Mouse (Mus musculus) hindbrain, embryonic 15.5 days (tissue): Measurements from ENCODE around the gene Vax2. TPM values are rescaled to one million over a fixed set of nuclear protein-coding genes. Genes with fewer than 3 reads are reported as not detected.

ENCODE experiments used
- ATAC-seq: fragments of 200-750 bp; cut with Nextera tagmentation; 2 replicates; pipeline ENCODE4 v1.8.0; 2017; ENCODE audit warnings: low read depth, moderate number of reproducible peaks, moderate TSS enrichment; ENCODE audit not compliant: low FRiP score
- H3K27ac ChIP-seq: fragments of 300-500 bp; sonication (generic); replicated peaks from 2 replicates; pipeline ENCODE4 v1.5.1; 2015; ENCODE audit warnings: mild to moderate bottlenecking, inconsistent platforms
- H3K27me3 ChIP-seq: fragments of 300-500 bp; sonication (generic); 2 replicates; pipeline ENCODE4 v1.6.1; 2015; ENCODE audit warnings: control low read depth, inconsistent platforms
- H3K36me3 ChIP-seq: fragments of 300-500 bp; sonication (generic); 2 replicates; pipeline ENCODE4 v1.6.1; 2015; ENCODE audit warnings: control low read depth, inconsistent platforms
- H3K4me1 ChIP-seq: fragments of 300-500 bp; sonication (generic); replicated peaks from 2 replicates; pipeline ENCODE4 v1.6.1; 2015; ENCODE audit warnings: control low read depth, inconsistent platforms
- H3K4me2 ChIP-seq: fragments of 300-500 bp; sonication (generic); 2 replicates; pipeline ENCODE4 v1.6.1; 2015; ENCODE audit warnings: moderate library complexity, mild to moderate bottlenecking, inconsistent platforms
- H3K4me3 ChIP-seq: fragments of 300-500 bp; sonication (generic); 2 replicates; pipeline ENCODE4 v1.5.1; 2015; ENCODE audit warnings: mild to moderate bottlenecking, inconsistent platforms
- H3K9ac ChIP-seq: fragments of 300-500 bp; sonication (generic); 2 replicates; pipeline ENCODE4 v1.6.1; 2015; ENCODE audit warnings: inconsistent platforms
- H3K9me3 ChIP-seq: fragments of 300-500 bp; sonication (generic); 2 replicates; pipeline ENCODE4 v1.6.1; 2016; ENCODE audit warnings: control low read depth, inconsistent platforms
- WGBS: fragments of 180-500 bp; shearing (Covaris S2); methylation state at CpG from one replicate; pipeline ENCODE4 v1.1.7; 2015; 5-methylcytosine and 5-hydroxymethylcytosine counted together
- polyA plus RNA-seq: library from polyadenylated mRNA; unstranded; fragments of >200 nt; fragmentation: Nextera tagmentation; extraction: Ambion mirVana; gene quantifications from 2 replicates; pipeline ENCODE4 v1.2.1, GENCODE M21; 2015

Gene Vax2
- polyA plus RNA-seq, 1 experiment from 2014 or later, result not detected

- ATAC-seq, result no peak
- no peak overlapping the region for H3K9ac ChIP-seq
- no peaks in the 10 kb centered on the region for H3K9me3 ChIP-seq
- H3K4me3 ChIP-seq, result no peak overlapping the region
- H3K27me3 ChIP-seq, result 0 out of 2 replicates have a peak, but pooled peaks cover 4% of the 10 kb centered on the region
- H3K27ac ChIP-seq, result no peak overlapping the region
- H3K36me3 ChIP-seq, result no peaks in the 10 kb centered on the region
- H3K4me1 ChIP-seq, result no peaks in the 10 kb centered on the region
- 61% methylated on average over 5 of the region's 5 CpGs for WGBS
- H3K4me2 ChIP-seq, result no peak overlapping the region
Measured at GRCm38 (mm10) chr6:83743212-83743611, 32.1 kb downstream of the Vax2 start.

- no peak overlapping the region for H3K4me3 ChIP-seq
- WGBS, result 75% methylated on average over 5 of the region's 5 CpGs
- 0 out of 2 replicates have a peak, but pooled peaks cover 4% of the 10 kb centered on the region for H3K27me3 ChIP-seq
- no peak overlapping the region for H3K4me2 ChIP-seq
- H3K9ac ChIP-seq, result no peak overlapping the region
- no peak for ATAC-seq
- H3K36me3 ChIP-seq, result no peaks in the 10 kb centered on the region
- no peaks in the 10 kb centered on the region for H3K9me3 ChIP-seq
- H3K4me1 ChIP-seq, result no peaks in the 10 kb centered on the region
- H3K27ac ChIP-seq, result no peak overlapping the region
Measured at GRCm38 (mm10) chr6:83744126-83744525, 33.1 kb downstream of the Vax2 start.

- WGBS, result 79% methylated on average over 5 of the region's 5 CpGs
- no peak overlapping the region for H3K9ac ChIP-seq
- no peak overlapping the region for H3K4me2 ChIP-seq
- H3K9me3 ChIP-seq, result no peaks in the 10 kb centered on the region
- no peak for ATAC-seq
- H3K4me3 ChIP-seq, result no peak overlapping the region
- H3K4me1 ChIP-seq, result no peaks in the 10 kb centered on the region
- no peak overlapping the region for H3K27ac ChIP-seq
- no peaks in the 10 kb centered on the region for H3K36me3 ChIP-seq
- 0 out of 2 replicates have a peak, but pooled peaks cover 4% of the 10 kb centered on the region for H3K27me3 ChIP-seq
Measured at GRCm38 (mm10) chr6:83744557-83744956, 33.5 kb downstream of the Vax2 start.

GRCm38 (mm10) chr6:83745466-83745865, 34.4 kb downstream of the Vax2 start:
- no peak overlapping the region for H3K4me3 ChIP-seq

GRCm38 (mm10) chr6:83749286-83749685, 38.2 kb downstream of the Vax2 start:
- Histone ChIP-seq H3K9ac (no peak overlapping the region), H3K36me3 (no peaks in the 10 kb centered on the region), H3K4me3 (no peak overlapping the region), H3K4me1 (no peaks in the 10 kb centered on the region), H3K4me2 (no peak overlapping the region), H3K27ac (no peak overlapping the region), H3K27me3 (peaks cover 19% of the 10 kb centered on the region), H3K9me3 (no peaks in the 10 kb centered on the region)
- ATAC-seq, result no peak
- WGBS, result 38% methylated on average over 3 of the region's 3 CpGs

More at GRCm38 (mm10) chr6:83745466-83745865, 34.4 kb downstream of the Vax2 start:
- Histone ChIP-seq H3K27me3 (0 out of 2 replicates have a peak, but pooled peaks cover 4% of the 10 kb centered on the region), H3K9me3 (no peaks in the 10 kb centered on the region), H3K36me3 (no peaks in the 10 kb centered on the region), H3K4me1 (no peaks in the 10 kb centered on the region), H3K27ac (no peak overlapping the region), H3K4me2 (no peak overlapping the region), H3K9ac (no peak overlapping the region)
- WGBS, result 50% methylated on average over 2 of the region's 2 CpGs
- no peak for ATAC-seq

- WGBS, result 10% methylated on average over 11 of the region's 11 CpGs
- H3K4me3 ChIP-seq, result no peak overlapping the region
- H3K27ac ChIP-seq, result no peak overlapping the region
- H3K27me3 ChIP-seq, result peaks cover 23% of the 10 kb centered on the region
- no peak overlapping the region for H3K9ac ChIP-seq
- no peaks in the 10 kb centered on the region for H3K36me3 ChIP-seq
- H3K9me3 ChIP-seq, result no peaks in the 10 kb centered on the region
- H3K4me2 ChIP-seq, result no peak overlapping the region
- H3K4me1 ChIP-seq, result no peaks in the 10 kb centered on the region
- ATAC-seq, result no peak
Measured at GRCm38 (mm10) chr6:83750171-83750684, 39.2 kb downstream of the Vax2 start.

- Histone ChIP-seq H3K4me2 (no peak overlapping the region), H3K36me3 (no peaks in the 10 kb centered on the region), H3K9ac (no peak overlapping the region), H3K4me3 (no peak overlapping the region), H3K9me3 (no peaks in the 10 kb centered on the region), H3K4me1 (peaks cover 6% of the 10 kb centered on the region; the same call in 1 of the 2 replicates), H3K27me3 (peaks cover 57% of the 10 kb centered on the region), H3K27ac (no peak overlapping the region)
- ATAC-seq, result no peak
- WGBS, result 76% methylated on average over 9 of the region's 9 CpGs
Measured at GRCm38 (mm10) chr6:83756051-83756450, 45.0 kb downstream of the Vax2 start.

- Histone ChIP-seq H3K36me3 (no peaks in the 10 kb centered on the region), H3K27me3 (peaks cover 69% of the 10 kb centered on the region), H3K9ac (no peak within 1 kb of the TSS), H3K27ac (no peak within 1 kb of the TSS), H3K9me3 (no peaks in the 10 kb centered on the region), H3K4me1 (peaks cover 14% of the 10 kb centered on the region), H3K4me2 (peak within 1 kb of the TSS; percentile 45), H3K4me3 (peak within 1 kb of the TSS; percentile 9)
- WGBS, result 28% methylated on average over 6 of the region's 6 CpGs
- ATAC-seq, result no peak
Measured at GRCm38 (mm10) chr6:83762344-83762743, 51.3 kb downstream of the Vax2 start, which contains the start of gene Ankrd53. Ankrd53 (plus strand) TSS chr6:83762644.

- ATAC-seq, result peak; percentile 40; the same call in 1 of the 2 replicates
- Histone ChIP-seq H3K9me3 (no peaks in the 10 kb centered on the region), H3K27ac (no peak overlapping the region), H3K36me3 (no peaks in the 10 kb centered on the region), H3K27me3 (peaks cover 63% of the 10 kb centered on the region), H3K4me3 (peak overlapping the region; percentile 9), H3K4me1 (peaks cover 14% of the 10 kb centered on the region), H3K9ac (no peak overlapping the region), H3K4me2 (peak overlapping the region; percentile 45)
- 3% methylated on average over 35 of the region's 35 CpGs for WGBS
Measured at GRCm38 (mm10) chr6:83762880-83763431, 51.9 kb downstream of the Vax2 start.

- Histone ChIP-seq H3K4me3 (no peak overlapping the region), H3K4me1 (peaks cover 9% of the 10 kb centered on the region; the same call in 1 of the 2 replicates), H3K9me3 (no peaks in the 10 kb centered on the region), H3K9ac (no peak overlapping the region), H3K27me3 (peaks cover 30% of the 10 kb centered on the region), H3K27ac (no peak overlapping the region), H3K4me2 (no peak overlapping the region), H3K36me3 (peaks cover 9% of the 10 kb centered on the region)
- WGBS, result 90% methylated on average over 3 of the region's 3 CpGs
- no peak for ATAC-seq
Measured at GRCm38 (mm10) chr6:83766982-83767381, 55.9 kb downstream of the Vax2 start.

- H3K36me3 ChIP-seq, result peaks cover 9% of the 10 kb centered on the region
- H3K4me2 ChIP-seq, result no peak overlapping the region
- ATAC-seq, result no peak
- no peak overlapping the region for H3K9ac ChIP-seq
- H3K4me3 ChIP-seq, result no peak overlapping the region
- H3K27me3 ChIP-seq, result peaks cover 15% of the 10 kb centered on the region
- H3K9me3 ChIP-seq, result no peaks in the 10 kb centered on the region
- H3K4me1 ChIP-seq, result peaks cover 8% of the 10 kb centered on the region
- H3K27ac ChIP-seq, result no peak overlapping the region
- WGBS, result 86% methylated on average over 5 of the region's 5 CpGs
Measured at GRCm38 (mm10) chr6:83768485-83768884, 57.4 kb downstream of the Vax2 start.

GRCm38 (mm10) chr6:83774126-83774525, 63.1 kb downstream of the Vax2 start:
- Histone ChIP-seq H3K4me2 (peak overlapping the region; percentile 81), H3K27ac (no peak overlapping the region), H3K9me3 (no peaks in the 10 kb centered on the region), H3K27me3 (no peaks in the 10 kb centered on the region), H3K4me1 (peaks cover 33% of the 10 kb centered on the region), H3K36me3 (peaks cover 9% of the 10 kb centered on the region), H3K9ac (peak overlapping the region; percentile 81; the same call in 1 of the 2 replicates), H3K4me3 (peak overlapping the region; percentile 76; the same call in 1 of the 2 replicates)
- 67% methylated on average over 9 of the region's 9 CpGs for WGBS
- ATAC-seq, result no peak
